Mouse (Mus musculus) midbrain, embryonic 15.5 days (tissue): ENCODE measurements around the gene Mybbp1a. TPM values are rescaled to one million over a fixed set of nuclear protein-coding genes. Genes with fewer than 3 reads are reported as not detected.
A peak's percentile ranks its signal among the peaks of the same experiment; 100 is the strongest.

ENCODE experiments used
- ATAC-seq: fragments of 200-750 bp; cut with Nextera tagmentation; replicated peaks from 2 replicates; pipeline ENCODE4 v1.8.0; 2017; ENCODE audit warnings: moderate TSS enrichment
- H3K27ac ChIP-seq: fragments of 300-500 bp; sonication (generic); 2 replicates; pipeline ENCODE4 v1.5.1; 2015; ENCODE audit warnings: mild to moderate bottlenecking, inconsistent platforms
- H3K27me3 ChIP-seq: fragments of 300-500 bp; sonication (generic); replicated peaks from 2 replicates; pipeline ENCODE4 v1.6.1; 2015; ENCODE audit warnings: inconsistent platforms
- H3K36me3 ChIP-seq: fragments of 300-500 bp; sonication (generic); replicated peaks from 2 replicates; pipeline ENCODE4 v1.6.1; 2015; ENCODE audit warnings: inconsistent platforms
- H3K4me1 ChIP-seq: fragments of 300-500 bp; sonication (generic); 2 replicates; pipeline ENCODE4 v1.6.1; 2015; ENCODE audit warnings: inconsistent platforms
- H3K4me2 ChIP-seq: fragments of 300-500 bp; sonication (generic); 2 replicates; pipeline ENCODE4 v1.6.1; 2015; ENCODE audit warnings: inconsistent platforms, mild to moderate bottlenecking, moderate library complexity
- H3K4me3 ChIP-seq: fragments of 300-500 bp; sonication (generic); 2 replicates; pipeline ENCODE4 v1.5.1; 2015; ENCODE audit warnings: mild to moderate bottlenecking, inconsistent platforms
- H3K9ac ChIP-seq: fragments of 300-500 bp; sonication (generic); 2 replicates; pipeline ENCODE4 v1.6.1; 2015; ENCODE audit warnings: mild to moderate bottlenecking, inconsistent platforms
- H3K9me3 ChIP-seq: fragments of 300-500 bp; sonication (generic); 2 replicates; pipeline ENCODE4 v1.6.1; 2016; ENCODE audit warnings: inconsistent platforms
- WGBS: fragments of 180-500 bp; shearing (Covaris S2); methylation state at CpG from one replicate; pipeline ENCODE4 v1.1.7; 2015; ENCODE audit warnings: mixed read lengths; 5-methylcytosine and 5-hydroxymethylcytosine counted together
- polyA plus RNA-seq: library from polyadenylated mRNA; unstranded; fragments of >200 nt; fragmentation: Nextera tagmentation; extraction: Ambion mirVana; gene quantifications from 2 replicates; pipeline ENCODE4 v1.2.1, GENCODE M21; 2015

Mybbp1a gene
- 67.5 and 69.4 TPM in 2 replicates for polyA plus RNA-seq

- under 1% methylated on average over 46 of the region's 46 CpGs for WGBS
- peak within 1 kb of the TSS; percentile 84 for H3K4me3 ChIP-seq
- H3K36me3 ChIP-seq, result peaks cover 32% of the 10 kb centered on the region
- peak within 1 kb of the TSS; percentile 80 for H3K4me2 ChIP-seq
- peaks cover 14% of the 10 kb centered on the region for H3K4me1 ChIP-seq
- H3K9ac ChIP-seq, result peak within 1 kb of the TSS; percentile 71
- H3K27me3 ChIP-seq, result no peaks in the 10 kb centered on the region
- peak within 1 kb of the TSS; percentile 97 for H3K27ac ChIP-seq
- ATAC-seq, result peak; percentile 96
- no peaks in the 10 kb centered on the region for H3K9me3 ChIP-seq
Observed at GRCm38 (mm10) chr11:72440965-72441664, at the start of gene Mybbp1a. Mybbp1a (plus strand) TSS chr11:72441355.

DNA sequence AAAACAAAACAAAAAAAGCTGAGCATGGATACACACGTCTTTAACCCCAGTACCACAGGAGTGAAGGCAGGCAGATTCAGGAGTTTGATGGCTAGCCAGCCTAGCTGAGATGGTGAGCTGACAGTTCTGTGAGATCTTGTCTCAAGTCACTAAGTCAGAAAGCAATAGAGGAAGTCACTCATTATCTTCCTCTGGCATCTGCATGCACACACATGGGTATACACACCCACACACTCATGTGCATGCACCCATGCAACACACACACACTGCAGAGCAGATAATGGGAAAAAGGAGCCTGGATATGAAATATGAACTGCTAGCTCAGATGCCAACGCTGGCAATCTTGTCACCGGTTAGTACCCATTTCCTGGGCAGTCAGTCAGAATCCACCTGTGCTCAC is 47.9 kb upstream of the Mybbp1a start:
- H3K9ac ChIP-seq, result no peak overlapping the region
- H3K4me2 ChIP-seq, result no peak overlapping the region
- H3K4me1 ChIP-seq, result no peaks in the 10 kb centered on the region
- no peaks in the 10 kb centered on the region for H3K9me3 ChIP-seq
- WGBS, result 92% methylated on average over 3 of the region's 3 CpGs
- H3K4me3 ChIP-seq, result no peak overlapping the region
- H3K27me3 ChIP-seq, result no peaks in the 10 kb centered on the region; the same call in 1 of the 2 replicates
- ATAC-seq, result no peak
- no peak overlapping the region for H3K27ac ChIP-seq
- no peaks in the 10 kb centered on the region for H3K36me3 ChIP-seq

GRCm38 (mm10) chr11:72393669-72394068 is 47.5 kb upstream of the Mybbp1a start:
- Histone ChIP-seq H3K27me3 (no peaks in the 10 kb centered on the region; the same call in 1 of the 2 replicates), H3K4me2 (no peak overlapping the region), H3K4me3 (no peak overlapping the region), H3K27ac (no peak overlapping the region), H3K36me3 (no peaks in the 10 kb centered on the region), H3K9ac (no peak overlapping the region), H3K9me3 (no peaks in the 10 kb centered on the region), H3K4me1 (no peaks in the 10 kb centered on the region)
- WGBS, result 48% methylated on average over 5 of the region's 5 CpGs
- no peak for ATAC-seq

- Histone ChIP-seq H3K36me3 (no peaks in the 10 kb centered on the region), H3K4me3 (no peak overlapping the region), H3K27ac (no peak overlapping the region), H3K4me2 (no peak overlapping the region), H3K27me3 (no peaks in the 10 kb centered on the region; the same call in 1 of the 2 replicates), H3K4me1 (no peaks in the 10 kb centered on the region), H3K9ac (no peak overlapping the region), H3K9me3 (no peaks in the 10 kb centered on the region)
- ATAC-seq, result no peak
- WGBS, result 75% methylated on average over 2 of the region's 2 CpGs
Observed at GRCm38 (mm10) chr11:72394694-72395093, 46.5 kb upstream of the Mybbp1a start.

DNA sequence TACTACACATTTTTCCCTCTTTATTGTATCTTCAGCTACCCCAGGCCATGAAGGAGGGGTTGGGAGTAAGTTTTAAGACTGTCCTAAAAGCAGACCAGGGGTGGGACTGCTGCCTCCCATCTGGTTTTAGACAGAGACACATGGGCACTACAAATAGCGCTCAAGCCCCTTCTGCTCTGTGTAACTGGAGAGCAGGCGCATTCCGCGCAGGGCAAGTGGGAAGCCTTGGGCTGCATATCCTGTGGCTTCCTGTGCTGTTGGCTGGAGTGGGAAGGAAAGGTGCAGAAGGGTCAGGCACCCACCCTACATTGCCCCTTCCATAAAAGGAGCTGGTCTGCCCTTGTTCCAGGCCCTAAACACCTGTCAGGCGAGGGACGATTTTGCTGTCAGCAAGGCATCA is 45.5 kb upstream of the Mybbp1a start:
- no peaks in the 10 kb centered on the region for H3K9me3 ChIP-seq
- no peak overlapping the region for H3K9ac ChIP-seq
- no peak overlapping the region for H3K27ac ChIP-seq
- no peaks in the 10 kb centered on the region for H3K4me1 ChIP-seq
- no peaks in the 10 kb centered on the region for H3K36me3 ChIP-seq
- no peak for ATAC-seq
- H3K4me2 ChIP-seq, result no peak overlapping the region
- WGBS, result 86% methylated on average over 6 of the region's 6 CpGs
- H3K4me3 ChIP-seq, result no peak overlapping the region
- no peaks in the 10 kb centered on the region; the same call in 1 of the 2 replicates for H3K27me3 ChIP-seq

- H3K27ac ChIP-seq, result no peak overlapping the region
- no peaks in the 10 kb centered on the region for H3K9me3 ChIP-seq
- no peak overlapping the region for H3K9ac ChIP-seq
- H3K36me3 ChIP-seq, result no peaks in the 10 kb centered on the region
- no peak overlapping the region for H3K4me3 ChIP-seq
- H3K4me2 ChIP-seq, result no peak overlapping the region
- 88% methylated on average over 7 of the region's 7 CpGs for WGBS
- H3K27me3 ChIP-seq, result no peaks in the 10 kb centered on the region
- H3K4me1 ChIP-seq, result no peaks in the 10 kb centered on the region
- no peak for ATAC-seq
Observed at GRCm38 (mm10) chr11:72396621-72397020, 44.5 kb upstream of the Mybbp1a start.

- Histone ChIP-seq H3K9ac (no peak overlapping the region), H3K9me3 (no peaks in the 10 kb centered on the region), H3K27ac (no peak overlapping the region), H3K4me1 (no peaks in the 10 kb centered on the region), H3K4me3 (no peak overlapping the region), H3K27me3 (no peaks in the 10 kb centered on the region), H3K4me2 (no peak overlapping the region), H3K36me3 (no peaks in the 10 kb centered on the region)
- ATAC-seq, result no peak
- 79% methylated on average over 10 of the region's 10 CpGs for WGBS
Observed at GRCm38 (mm10) chr11:72397072-72397471, 44.1 kb upstream of the Mybbp1a start.

DNA sequence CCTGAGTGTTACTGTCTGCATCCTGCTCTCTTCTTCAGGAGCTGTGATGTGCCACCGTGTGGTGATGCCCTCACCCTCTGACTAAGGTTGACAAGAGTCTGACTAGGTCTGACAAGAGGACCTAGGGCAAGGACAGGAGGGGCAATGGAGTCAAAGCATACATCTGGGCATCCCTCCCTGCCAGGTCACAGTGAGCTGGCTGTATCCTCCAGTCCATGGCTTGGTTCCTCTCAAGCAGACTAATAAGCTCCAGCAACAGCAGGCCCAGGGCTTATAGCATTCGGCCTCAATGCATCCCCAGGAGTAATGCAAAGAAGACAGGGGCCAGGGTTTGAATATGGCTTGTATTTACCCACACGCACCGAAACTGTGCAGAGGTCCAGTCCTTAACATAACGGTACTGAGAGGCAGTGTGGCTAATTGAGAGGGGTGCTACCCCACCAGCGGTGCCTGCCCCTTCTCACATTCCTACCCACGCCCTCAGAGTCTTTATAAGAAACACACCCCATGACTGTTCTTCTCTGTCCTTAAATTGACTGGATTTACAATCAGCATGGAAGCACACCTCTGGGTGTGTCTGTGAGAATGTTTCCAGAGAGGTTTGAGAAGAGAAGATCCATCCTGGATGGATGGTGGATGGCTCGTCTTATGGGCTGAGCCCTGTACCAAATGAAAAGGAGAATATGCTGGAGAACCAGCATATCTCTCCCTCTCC is 43.2 kb upstream of the Mybbp1a start:
- WGBS, result 87% methylated on average over 8 of the region's 8 CpGs
- Histone ChIP-seq H3K36me3 (no peaks in the 10 kb centered on the region), H3K9me3 (no peaks in the 10 kb centered on the region), H3K4me2 (no peak overlapping the region), H3K9ac (no peak overlapping the region), H3K27me3 (no peaks in the 10 kb centered on the region), H3K4me3 (no peak overlapping the region), H3K27ac (no peak overlapping the region), H3K4me1 (no peaks in the 10 kb centered on the region)
- ATAC-seq, result no peak

DNA sequence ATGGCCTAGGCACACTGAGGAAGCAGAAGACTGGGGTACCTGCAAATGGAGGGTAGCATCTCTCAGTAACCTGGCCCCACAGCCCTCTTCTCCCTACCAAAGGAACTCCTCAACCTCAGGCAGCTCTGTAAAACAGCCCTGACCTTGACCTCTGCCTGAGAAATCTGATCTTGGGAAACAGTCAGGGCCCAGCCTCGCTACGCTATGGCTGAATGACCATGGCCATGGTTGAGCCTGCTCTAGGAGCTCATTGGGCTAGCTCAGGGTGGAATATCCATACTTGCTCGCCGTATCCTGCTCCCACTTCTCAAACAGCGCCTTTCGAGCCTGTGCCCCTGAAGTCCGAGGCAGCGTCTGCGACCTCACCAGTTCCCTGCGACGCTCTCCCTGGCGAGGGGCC is 40.1 kb upstream of the Mybbp1a start:
- WGBS, result 91% methylated on average over 12 of the region's 12 CpGs
- Histone ChIP-seq H3K9me3 (no peaks in the 10 kb centered on the region), H3K4me3 (no peak overlapping the region), H3K36me3 (no peaks in the 10 kb centered on the region), H3K4me2 (no peak overlapping the region), H3K27me3 (no peaks in the 10 kb centered on the region), H3K4me1 (no peaks in the 10 kb centered on the region), H3K9ac (no peak overlapping the region), H3K27ac (no peak overlapping the region)
- no peak for ATAC-seq

DNA sequence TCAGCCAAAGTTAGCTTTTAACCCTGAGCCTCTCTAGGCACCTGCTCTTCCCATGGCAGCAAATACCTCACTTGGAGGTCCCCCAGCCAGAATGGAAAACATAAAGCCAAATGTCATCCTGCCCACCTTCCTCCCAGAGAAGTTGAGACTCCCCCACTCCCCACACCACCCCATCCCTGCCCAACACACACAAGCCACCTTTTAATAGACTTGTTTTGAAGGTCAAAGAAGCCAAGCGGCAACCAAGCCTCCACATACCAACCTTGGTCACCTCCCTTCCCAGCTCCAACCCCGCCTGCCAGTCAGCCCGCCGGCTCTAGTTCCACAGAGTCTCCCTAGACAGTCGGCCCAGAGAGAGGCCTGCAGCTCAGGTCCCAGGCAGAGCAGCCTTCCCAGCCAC is 39.1 kb upstream of the Mybbp1a start:
- Histone ChIP-seq H3K36me3 (no peaks in the 10 kb centered on the region), H3K4me3 (no peak overlapping the region), H3K27ac (no peak overlapping the region), H3K9me3 (no peaks in the 10 kb centered on the region), H3K4me1 (no peaks in the 10 kb centered on the region), H3K27me3 (no peaks in the 10 kb centered on the region), H3K9ac (no peak overlapping the region), H3K4me2 (no peak overlapping the region)
- 83% methylated on average over 5 of the region's 5 CpGs for WGBS
- ATAC-seq, result no peak

- no peaks in the 10 kb centered on the region for H3K36me3 ChIP-seq
- no peaks in the 10 kb centered on the region for H3K27me3 ChIP-seq
- no peak overlapping the region for H3K27ac ChIP-seq
- H3K4me3 ChIP-seq, result no peak overlapping the region
- no peak overlapping the region for H3K4me2 ChIP-seq
- no peaks in the 10 kb centered on the region for H3K9me3 ChIP-seq
- no peak overlapping the region for H3K9ac ChIP-seq
- 89% methylated on average over 12 of the region's 12 CpGs for WGBS
- no peaks in the 10 kb centered on the region for H3K4me1 ChIP-seq
- no peak for ATAC-seq
Observed at GRCm38 (mm10) chr11:72402969-72403368, 38.2 kb upstream of the Mybbp1a start.

DNA sequence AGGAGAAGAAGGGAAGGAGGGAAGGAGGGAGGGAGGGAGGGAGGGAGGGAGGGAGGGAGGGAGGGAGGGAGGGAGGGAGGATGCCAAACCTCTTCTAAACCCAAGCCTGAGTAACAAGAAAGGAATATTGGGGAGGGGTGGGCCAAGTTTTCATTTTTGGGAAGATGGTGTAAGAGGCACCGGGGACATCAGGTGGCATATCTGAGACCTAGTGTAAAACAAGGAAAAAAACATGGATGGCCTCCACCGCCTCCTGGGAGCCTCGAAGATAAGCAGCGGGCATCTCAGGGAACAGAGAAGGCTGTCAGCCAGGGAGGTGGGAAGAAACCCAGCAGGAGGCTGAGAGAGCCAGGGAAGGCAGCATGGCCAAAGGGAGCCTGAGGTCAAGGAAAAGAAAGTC is 35.6 kb upstream of the Mybbp1a start:
- H3K36me3 ChIP-seq, result no peaks in the 10 kb centered on the region
- ATAC-seq, result no peak
- H3K9ac ChIP-seq, result no peak overlapping the region
- H3K9me3 ChIP-seq, result no peaks in the 10 kb centered on the region
- no peak overlapping the region for H3K4me3 ChIP-seq
- 70% methylated on average over 4 of the region's 4 CpGs for WGBS
- no peak overlapping the region for H3K4me2 ChIP-seq
- H3K27ac ChIP-seq, result no peak overlapping the region
- H3K4me1 ChIP-seq, result peaks cover 2% of the 10 kb centered on the region
- peaks cover 8% of the 10 kb centered on the region; the same call in 1 of the 2 replicates for H3K27me3 ChIP-seq
